Mouse (Mus musculus) cortical plate, adult 2 months (tissue): ENCODE results near the gene Txnip. TPM values are rescaled to one million over a fixed set of nuclear protein-coding genes. Genes with fewer than 3 reads are reported as not detected.
"Not testable (repeated sequence)": the region's sequence is repeated elsewhere in the genome, so short reads cannot be mapped to it uniquely, and the experiment has no call there.

Experiments used
- H3K27ac ChIP-seq: fragments of 200-500 bp; 2 replicates; pipeline ENCODE4 v1.5.1; 2012; ENCODE audit warnings: low read length, control low read depth, inconsistent platforms; ENCODE audit not compliant: insufficient read depth
- H3K4me1 ChIP-seq: fragments of 200-500 bp; 2 replicates; pipeline ENCODE4 v1.6.1; 2011; ENCODE audit warnings: low read length; ENCODE audit not compliant: control insufficient read depth, insufficient read depth
- H3K4me3 ChIP-seq: fragments of 200-500 bp; 2 replicates; pipeline ENCODE4 v1.5.1; 2011; ENCODE audit warnings: mild to moderate bottlenecking, low read length, control low read depth; ENCODE audit not compliant: insufficient read depth
- CTCF ChIP-seq: fragments of 200-500 bp; IDR thresholded peaks from 2 replicates; pipeline ENCODE4 v1.5.1; 2011; ENCODE audit warnings: mild to moderate bottlenecking, control low read depth, low read length; ENCODE audit not compliant: insufficient read depth; ENCODE audit errors: extremely low read depth
- POLR2A ChIP-seq: fragments of 200-500 bp; IDR thresholded peaks from 2 replicates; pipeline ENCODE4 v1.6.1; 2011; ENCODE audit warnings: mild to moderate bottlenecking, low read length, control low read depth; ENCODE audit not compliant: insufficient read depth; ENCODE audit errors: extremely low read depth
- polyA plus RNA-seq: library from polyadenylated mRNA; depleted of rRNA; stranded (reverse); fragments of >200 nt; gene quantifications from 2 replicates; pipeline ENCODE4 v1.2.3, GENCODE M21; 2012; rRNA removed

The Txnip gene
- polyA plus RNA-seq = 31.4 and 38.5 TPM in 2 replicates

- Histone ChIP-seq H3K4me3 (peak within 1 kb of the TSS; percentile 68), H3K27ac (peak within 1 kb of the TSS; percentile 72), H3K4me1 (no peaks in the 10 kb centered on the region; the same call in 1 of the 2 replicates)
- TF ChIP-seq CTCF (no peak), POLR2A (peak; percentile 97)
These were observed at the start of gene Txnip for GRCm38 (mm10) chr3:96557694-96558093. Gene Txnip (plus strand): TSS chr3:96557957.

GRCm38 (mm10) chr3:96507966-96508365, 49.8 kb upstream of the Txnip start:
- H3K4me1 ChIP-seq, H3K27ac ChIP-seq, H3K4me3 ChIP-seq: not testable (repeated sequence)

GRCm38 (mm10) chr3:96520171-96520570, 37.6 kb upstream of the Txnip start:
- no peak overlapping the region for H3K4me3 ChIP-seq
- TF ChIP-seq POLR2A (no peak), CTCF (no peak)

GRCm38 (mm10) chr3:96522149-96522548, 35.6 kb upstream of the Txnip start:
- no peak overlapping the region for H3K4me3 ChIP-seq
- TF ChIP-seq POLR2A (no peak), CTCF (no peak)

More at GRCm38 (mm10) chr3:96520171-96520570, 37.6 kb upstream of the Txnip start:
- Histone ChIP-seq H3K27ac (no peak overlapping the region), H3K4me1 (no peaks in the 10 kb centered on the region)

GRCm38 (mm10) chr3:96524028-96524810, 33.5 kb upstream of the Txnip start:
- TF ChIP-seq CTCF = no peak

More at GRCm38 (mm10) chr3:96522149-96522548, 35.6 kb upstream of the Txnip start:
- Histone ChIP-seq H3K4me1 (peaks cover 3% of the 10 kb centered on the region), H3K27ac (no peak overlapping the region)

GRCm38 (mm10) chr3:96524914-96525313, 32.8 kb upstream of the Txnip start, which contains the start of gene Hfe2:
Gene Hfe2 (plus strand): TSS chr3:96525172.
- TF ChIP-seq POLR2A (no peak), CTCF (no peak)
- Histone ChIP-seq H3K27ac (no peak within 1 kb of the TSS), H3K4me3 (no peak within 1 kb of the TSS), H3K4me1 (peaks cover 3% of the 10 kb centered on the region)

More at GRCm38 (mm10) chr3:96524028-96524810, 33.5 kb upstream of the Txnip start:
- Histone ChIP-seq H3K4me1 (peaks cover 3% of the 10 kb centered on the region), H3K4me3 (no peak overlapping the region), H3K27ac (no peak overlapping the region)

GRCm38 (mm10) chr3:96526013-96526762, 31.6 kb upstream of the Txnip start:
- TF ChIP-seq POLR2A (no peak), CTCF (no peak)
- peak overlapping the region; percentile 61 for H3K4me3 ChIP-seq

GRCm38 (mm10) chr3:96526864-96527542, 30.8 kb upstream of the Txnip start:
- no peak for TF ChIP-seq CTCF
- Histone ChIP-seq H3K27ac (no peak overlapping the region), H3K4me3 (peak overlapping the region; percentile 61), H3K4me1 (peaks cover 3% of the 10 kb centered on the region)

More at GRCm38 (mm10) chr3:96526013-96526762, 31.6 kb upstream of the Txnip start:
- no peak overlapping the region for H3K27ac ChIP-seq
- peaks cover 3% of the 10 kb centered on the region for H3K4me1 ChIP-seq

GRCm38 (mm10) chr3:96528506-96528905, 29.3 kb upstream of the Txnip start:
- no peak for TF ChIP-seq CTCF
- TF ChIP-seq POLR2A = no peak
- peaks cover 3% of the 10 kb centered on the region for H3K4me1 ChIP-seq

More at GRCm38 (mm10) chr3:96528506-96528905, 29.3 kb upstream of the Txnip start:
- H3K27ac ChIP-seq = no peak overlapping the region
- H3K4me3 ChIP-seq = no peak overlapping the region
